Mouse (Mus musculus): Measurements from ENCODE around the gene Pip4k2a. TPM values are rescaled to one million over a fixed set of nuclear protein-coding genes. Genes with fewer than 3 reads are reported as not detected.
"Not testable (repeated sequence)": the region's sequence is repeated elsewhere in the genome, so short reads cannot be mapped to it uniquely, and the experiment has no call there.

Pip4k2a gene
- polyA plus RNA-seq, 1 experiment from 2014 or later: 8.1 TPM

GRCm38 (mm10) chr2:18906421-18907084 is 91.4 kb downstream of the Pip4k2a start:
- H3K4me2 ChIP-seq: no peak overlapping the region
- ATAC-seq (ENCODE audit: borderline replicate concordance, extremely low read depth, low FRiP score, low TSS enrichment): no peak
- H3K27me3 ChIP-seq: no peaks in the 10 kb centered on the region
- H3K9me3 ChIP-seq: no peaks in the 10 kb centered on the region
- H3K4me3 ChIP-seq: no peak overlapping the region
- no peak overlapping the region for H3K9ac ChIP-seq
- no peaks in the 10 kb centered on the region for H3K36me3 ChIP-seq
- peaks cover 4% of the 10 kb centered on the region; the same call in 1 of the 2 replicates for H3K4me1 ChIP-seq
- no peak overlapping the region for H3K27ac ChIP-seq
- WGBS: 71% methylated on average over 2 of the region's 2 CpGs

GRCm38 (mm10) chr2:18903301-18904068 is 94.4 kb downstream of the Pip4k2a start:
- Histone ChIP-seq H3K9me3 (no peaks in the 10 kb centered on the region), H3K9ac (no peak overlapping the region), H3K4me1 (peaks cover 5% of the 10 kb centered on the region; the same call in 1 of the 2 replicates), H3K27ac (no peak overlapping the region), H3K4me3 (no peak overlapping the region), H3K4me2 (no peak overlapping the region), H3K27me3 (no peaks in the 10 kb centered on the region), H3K36me3 (no peaks in the 10 kb centered on the region)
- 77% methylated on average over 9 of the region's 9 CpGs for WGBS
- no peak for ATAC-seq (ENCODE audit: borderline replicate concordance, extremely low read depth, low FRiP score, low TSS enrichment)

- no peak overlapping the region for H3K9ac ChIP-seq
- H3K36me3 ChIP-seq: no peaks in the 10 kb centered on the region
- H3K9me3 ChIP-seq: no peaks in the 10 kb centered on the region
- no peak overlapping the region for H3K4me3 ChIP-seq
- WGBS: 95% methylated on average over 4 of the region's 4 CpGs
- ATAC-seq (ENCODE audit: borderline replicate concordance, extremely low read depth, low FRiP score, low TSS enrichment): no peak
- no peaks in the 10 kb centered on the region for H3K27me3 ChIP-seq
- H3K27ac ChIP-seq: no peak overlapping the region
- H3K4me2 ChIP-seq: no peak overlapping the region
- H3K4me1 ChIP-seq: peaks cover 16% of the 10 kb centered on the region
These were observed 96.8 kb downstream of the Pip4k2a start for GRCm38 (mm10) chr2:18901133-18901532.

GRCm38 (mm10) chr2:18900635-18901034 is 97.3 kb downstream of the Pip4k2a start:
- no peak for ATAC-seq (ENCODE audit: borderline replicate concordance, extremely low read depth, low FRiP score, low TSS enrichment)
- Histone ChIP-seq H3K4me3 (no peak overlapping the region), H3K36me3 (no peaks in the 10 kb centered on the region), H3K9ac (no peak overlapping the region), H3K4me1 (peaks cover 18% of the 10 kb centered on the region), H3K27me3 (no peaks in the 10 kb centered on the region), H3K4me2 (no peak overlapping the region), H3K27ac (no peak overlapping the region), H3K9me3 (no peaks in the 10 kb centered on the region)
- WGBS: 98% methylated on average over 2 of the region's 2 CpGs

GRCm38 (mm10) chr2:18897742-18898256 is 100.1 kb downstream of the Pip4k2a start:
- no peak overlapping the region for H3K9ac ChIP-seq
- no peaks in the 10 kb centered on the region for H3K36me3 ChIP-seq
- no peak overlapping the region for H3K4me3 ChIP-seq
- H3K4me2 ChIP-seq: no peak overlapping the region
- H3K4me1 ChIP-seq: peaks cover 18% of the 10 kb centered on the region
- 21% methylated on average over 10 of the region's 10 CpGs for WGBS
- H3K27ac ChIP-seq: peak overlapping the region; percentile 39; the same call in 1 of the 2 replicates
- H3K9me3 ChIP-seq: no peaks in the 10 kb centered on the region
- no peaks in the 10 kb centered on the region for H3K27me3 ChIP-seq
- no peak for ATAC-seq (ENCODE audit: borderline replicate concordance, extremely low read depth, low FRiP score, low TSS enrichment)

GRCm38 (mm10) chr2:18896015-18896414 is 101.9 kb downstream of the Pip4k2a start:
- no peaks in the 10 kb centered on the region for H3K9me3 ChIP-seq
- ATAC-seq (ENCODE audit: borderline replicate concordance, extremely low read depth, low FRiP score, low TSS enrichment): no peak
- no peak overlapping the region for H3K4me3 ChIP-seq
- no peak overlapping the region for H3K4me2 ChIP-seq
- no peaks in the 10 kb centered on the region for H3K36me3 ChIP-seq
- 37% methylated on average over 6 of the region's 6 CpGs for WGBS
- peaks cover 18% of the 10 kb centered on the region for H3K4me1 ChIP-seq
- no peak overlapping the region for H3K27ac ChIP-seq
- no peaks in the 10 kb centered on the region for H3K27me3 ChIP-seq
- H3K9ac ChIP-seq: no peak overlapping the region

- WGBS: 97% methylated on average over 1 of the region's 1 CpGs
- H3K36me3 ChIP-seq: not testable (repeated sequence)
- H3K4me1 ChIP-seq: peaks cover 16% of the 10 kb centered on the region
These were observed 104.6 kb downstream of the Pip4k2a start for GRCm38 (mm10) chr2:18893336-18893735.

GRCm38 (mm10) chr2:18891991-18892537 is 105.9 kb downstream of the Pip4k2a start:
- no peak overlapping the region for H3K9ac ChIP-seq
- no peaks in the 10 kb centered on the region for H3K27me3 ChIP-seq
- ATAC-seq (ENCODE audit: borderline replicate concordance, extremely low read depth, low FRiP score, low TSS enrichment): no peak
- WGBS: 73% methylated on average over 10 of the region's 10 CpGs
- H3K9me3 ChIP-seq: no peaks in the 10 kb centered on the region
- peaks cover 6% of the 10 kb centered on the region; the same call in 1 of the 2 replicates for H3K4me1 ChIP-seq
- no peak overlapping the region for H3K4me3 ChIP-seq
- H3K4me2 ChIP-seq: no peak overlapping the region
- no peak overlapping the region for H3K27ac ChIP-seq
- H3K36me3 ChIP-seq: no peaks in the 10 kb centered on the region

More at GRCm38 (mm10) chr2:18893336-18893735, 104.6 kb downstream of the Pip4k2a start:
- not testable (repeated sequence) for H3K27ac ChIP-seq; H3K9me3 ChIP-seq; ATAC-seq (ENCODE audit: borderline replicate concordance, extremely low read depth, low FRiP score, low TSS enrichment); H3K9ac ChIP-seq; H3K4me2 ChIP-seq; H3K4me3 ChIP-seq; H3K27me3 ChIP-seq

GRCm38 (mm10) chr2:18890227-18891001 is 107.5 kb downstream of the Pip4k2a start:
- ATAC-seq (ENCODE audit: borderline replicate concordance, extremely low read depth, low FRiP score, low TSS enrichment): no peak
- WGBS: 71% methylated on average over 11 of the region's 11 CpGs

GRCm38 (mm10) chr2:18884277-18884676 is 113.6 kb downstream of the Pip4k2a start:
- Histone ChIP-seq H3K27me3 (no peaks in the 10 kb centered on the region), H3K9ac (no peak overlapping the region), H3K27ac (no peak overlapping the region), H3K4me2 (no peak overlapping the region), H3K9me3 (no peaks in the 10 kb centered on the region), H3K4me1 (no peaks in the 10 kb centered on the region), H3K36me3 (no peaks in the 10 kb centered on the region), H3K4me3 (no peak overlapping the region)
- WGBS: 73% methylated on average over 3 of the region's 3 CpGs
- no peak for ATAC-seq (ENCODE audit: borderline replicate concordance, extremely low read depth, low FRiP score, low TSS enrichment)

More at GRCm38 (mm10) chr2:18890227-18891001, 107.5 kb downstream of the Pip4k2a start:
- Histone ChIP-seq H3K4me1 (no peaks in the 10 kb centered on the region), H3K36me3 (no peaks in the 10 kb centered on the region), H3K4me2 (no peak overlapping the region), H3K27me3 (no peaks in the 10 kb centered on the region), H3K9ac (no peak overlapping the region), H3K4me3 (no peak overlapping the region), H3K9me3 (no peaks in the 10 kb centered on the region), H3K27ac (no peak overlapping the region)

- H3K9me3 ChIP-seq: no peaks in the 10 kb centered on the region
- 94% methylated on average over 7 of the region's 7 CpGs for WGBS
- no peak for ATAC-seq (ENCODE audit: borderline replicate concordance, extremely low read depth, low FRiP score, low TSS enrichment)
These were observed 123.3 kb downstream of the Pip4k2a start for GRCm38 (mm10) chr2:18874626-18875025.

More at GRCm38 (mm10) chr2:18874626-18875025, 123.3 kb downstream of the Pip4k2a start:
- Histone ChIP-seq H3K27me3 (no peaks in the 10 kb centered on the region), H3K27ac (no peak overlapping the region), H3K4me3 (no peak overlapping the region), H3K9ac (no peak overlapping the region), H3K4me2 (no peak overlapping the region), H3K4me1 (no peaks in the 10 kb centered on the region), H3K36me3 (no peaks in the 10 kb centered on the region)
